Mouse (Mus musculus): Measurements from ENCODE around the gene Hephl1. TPM values are rescaled to one million over a fixed set of nuclear protein-coding genes. Genes with fewer than 3 reads are reported as not detected.

The Hephl1 gene
- total and polyA plus RNA-seq, 2 experiments from 2014 or later = 0.05 to 0.16 TPM

- TF ChIP-seq CTCF (IDR thresholded peaks at IDR 0.05) = no peak
- 25% methylated on average over 4 of the region's 4 CpGs for WGBS
- Histone ChIP-seq H3K36me3 (ENCODE audit: insufficient read depth, low read length) (0 out of 2 replicates have a peak, but pooled peaks cover 3% of the 10 kb centered on the region), H3K9me3 (ENCODE audit: low read length) (no peaks in the 10 kb centered on the region), H3K9ac (replicated peaks; ENCODE audit: low read length, poor library complexity, severe bottlenecking) (no peak overlapping the region), H3K4me2 (ENCODE audit: low read depth, low read length, poor library complexity, severe bottlenecking) (peak overlapping the region; percentile 22; the same call in 1 of the 2 replicates), H3K27me3 (ENCODE audit: insufficient read depth, low read length) (no peaks in the 10 kb centered on the region), H3K4me3 (ENCODE audit: low read depth, low read length) (no peak overlapping the region), H3K4me1 (ENCODE audit: insufficient read depth, low read length) (peaks cover 9% of the 10 kb centered on the region; the same call in 1 of the 2 replicates), H3K27ac (ENCODE audit: low read depth, low read length) (no peak overlapping the region)
- DNase-seq (ENCODE audit: low spot score) (no peak), ATAC-seq (ENCODE audit: low FRiP score) (peak; percentile 64; the same call in 1 of the 2 replicates)
Observed at GRCm38 (mm10) chr9:15036807-15037206, 75.1 kb downstream of the Hephl1 start.

- H3K9ac ChIP-seq (replicated peaks; ENCODE audit: low read length, poor library complexity, severe bottlenecking) = no peak overlapping the region
- TF ChIP-seq CTCF (IDR thresholded peaks at IDR 0.05) = no peak
- no peaks in the 10 kb centered on the region for H3K27me3 ChIP-seq (ENCODE audit: insufficient read depth, low read length)
- H3K9me3 ChIP-seq (ENCODE audit: low read length) = no peaks in the 10 kb centered on the region
- H3K4me2 ChIP-seq (ENCODE audit: low read depth, low read length, poor library complexity, severe bottlenecking) = no peak overlapping the region
- H3K4me1 ChIP-seq (ENCODE audit: insufficient read depth, low read length) = peaks cover 9% of the 10 kb centered on the region; the same call in 1 of the 2 replicates
- DNase-seq (ENCODE audit: low spot score) = no peak
- 77% methylated on average over 2 of the region's 2 CpGs for WGBS
- no peak for ATAC-seq (ENCODE audit: low FRiP score)
- no peak overlapping the region for H3K27ac ChIP-seq (ENCODE audit: low read depth, low read length)
- H3K4me3 ChIP-seq (ENCODE audit: low read depth, low read length) = no peak overlapping the region
- 0 out of 2 replicates have a peak, but pooled peaks cover 6% of the 10 kb centered on the region for H3K36me3 ChIP-seq (ENCODE audit: insufficient read depth, low read length)
Observed at GRCm38 (mm10) chr9:15036405-15036804, 75.5 kb downstream of the Hephl1 start.

GRCm38 (mm10) chr9:15035979-15036378, 75.9 kb downstream of the Hephl1 start:
- no peak for TF ChIP-seq CTCF (IDR thresholded peaks at IDR 0.05)
- Histone ChIP-seq H3K36me3 (ENCODE audit: insufficient read depth, low read length) (0 out of 2 replicates have a peak, but pooled peaks cover 6% of the 10 kb centered on the region), H3K4me1 (ENCODE audit: insufficient read depth, low read length) (peaks cover 9% of the 10 kb centered on the region; the same call in 1 of the 2 replicates), H3K9me3 (ENCODE audit: low read length) (no peaks in the 10 kb centered on the region), H3K4me2 (ENCODE audit: low read depth, low read length, poor library complexity, severe bottlenecking) (no peak overlapping the region), H3K4me3 (ENCODE audit: low read depth, low read length) (no peak overlapping the region), H3K27me3 (ENCODE audit: insufficient read depth, low read length) (no peaks in the 10 kb centered on the region), H3K9ac (replicated peaks; ENCODE audit: low read length, poor library complexity, severe bottlenecking) (no peak overlapping the region), H3K27ac (ENCODE audit: low read depth, low read length) (no peak overlapping the region)
- ATAC-seq (ENCODE audit: low FRiP score) = no peak
- DNase-seq (ENCODE audit: low spot score) = no peak
- WGBS = 85% methylated on average over 7 of the region's 7 CpGs

GRCm38 (mm10) chr9:15034546-15035273, 77.2 kb downstream of the Hephl1 start:
- H3K4me1 ChIP-seq (ENCODE audit: insufficient read depth, low read length) = peaks cover 6% of the 10 kb centered on the region; the same call in 1 of the 2 replicates
- H3K27me3 ChIP-seq (ENCODE audit: insufficient read depth, low read length) = no peaks in the 10 kb centered on the region
- no peak for DNase-seq (ENCODE audit: low spot score)
- no peaks in the 10 kb centered on the region for H3K9me3 ChIP-seq (ENCODE audit: low read length)
- no peak overlapping the region for H3K4me3 ChIP-seq (ENCODE audit: low read depth, low read length)
- no peak overlapping the region for H3K27ac ChIP-seq (ENCODE audit: low read depth, low read length)
- no peak overlapping the region for H3K9ac ChIP-seq (replicated peaks; ENCODE audit: low read length, poor library complexity, severe bottlenecking)
- no peak for ATAC-seq (ENCODE audit: low FRiP score)
- 0 out of 2 replicates have a peak, but pooled peaks cover 6% of the 10 kb centered on the region for H3K36me3 ChIP-seq (ENCODE audit: insufficient read depth, low read length)
- WGBS = 82% methylated on average over 7 of the region's 7 CpGs
- no peak for TF ChIP-seq CTCF (IDR thresholded peaks at IDR 0.05)
- H3K4me2 ChIP-seq (ENCODE audit: low read depth, low read length, poor library complexity, severe bottlenecking) = no peak overlapping the region

GRCm38 (mm10) chr9:15033568-15034160, 78.2 kb downstream of the Hephl1 start:
- Histone ChIP-seq H3K4me3 (ENCODE audit: low read depth, low read length) (no peak overlapping the region), H3K9me3 (ENCODE audit: low read length) (no peaks in the 10 kb centered on the region), H3K36me3 (ENCODE audit: insufficient read depth, low read length) (0 out of 2 replicates have a peak, but pooled peaks cover 6% of the 10 kb centered on the region), H3K27me3 (ENCODE audit: insufficient read depth, low read length) (no peaks in the 10 kb centered on the region), H3K4me2 (ENCODE audit: low read depth, low read length, poor library complexity, severe bottlenecking) (no peak overlapping the region), H3K9ac (replicated peaks; ENCODE audit: low read length, poor library complexity, severe bottlenecking) (no peak overlapping the region), H3K27ac (ENCODE audit: low read depth, low read length) (no peak overlapping the region), H3K4me1 (ENCODE audit: insufficient read depth, low read length) (peaks cover 6% of the 10 kb centered on the region; the same call in 1 of the 2 replicates)
- WGBS = 49% methylated on average over 5 of the region's 5 CpGs
- ATAC-seq (ENCODE audit: low FRiP score) (no peak), DNase-seq (ENCODE audit: low spot score) (peak; percentile 66)
- TF ChIP-seq CTCF (IDR thresholded peaks at IDR 0.05) = peak; percentile 76

- Histone ChIP-seq H3K9ac (replicated peaks; ENCODE audit: low read length, poor library complexity, severe bottlenecking) (no peak overlapping the region), H3K36me3 (ENCODE audit: insufficient read depth, low read length) (0 out of 2 replicates have a peak, but pooled peaks cover 6% of the 10 kb centered on the region), H3K4me3 (ENCODE audit: low read depth, low read length) (no peak overlapping the region), H3K27me3 (ENCODE audit: insufficient read depth, low read length) (no peaks in the 10 kb centered on the region), H3K4me1 (ENCODE audit: insufficient read depth, low read length) (peaks cover 6% of the 10 kb centered on the region; the same call in 1 of the 2 replicates), H3K4me2 (ENCODE audit: low read depth, low read length, poor library complexity, severe bottlenecking) (no peak overlapping the region), H3K27ac (ENCODE audit: low read depth, low read length) (no peak overlapping the region), H3K9me3 (ENCODE audit: low read length) (no peaks in the 10 kb centered on the region)
- ATAC-seq (ENCODE audit: low FRiP score) = no peak
- no peak for TF ChIP-seq CTCF (IDR thresholded peaks at IDR 0.05)
- WGBS = 87% methylated on average over 4 of the region's 4 CpGs
- DNase-seq (ENCODE audit: low spot score) = no peak
Observed at GRCm38 (mm10) chr9:15032797-15033196, 79.1 kb downstream of the Hephl1 start.

Measured in midbrain, postnatal 0 days (tissue).